Mouse (Mus musculus) left cerebral cortex, adult 2 months (tissue): ENCODE results near the gene Thada. TPM values are rescaled to one million over a fixed set of nuclear protein-coding genes. Genes with fewer than 3 reads are reported as not detected.

Experiments used
- DNase-seq, 2 experiments: peaks; one replicate each; pipeline ENCODE4 v3.0.0; 2021 to 2022; ENCODE audit warnings: low spot score in 2 of 2, mixed read lengths in 1 of 2; ENCODE audit errors: extremely low spot score in 1 of 2
- H3K27ac ChIP-seq: fragments of 200-600 bp; 2 replicates; pipeline ENCODE4 v1.8.1; 2022
- H3K4me3 ChIP-seq: fragments of 200-600 bp; 2 replicates; pipeline ENCODE4 v1.8.1; 2022
- CTCF ChIP-seq: fragments of 200-600 bp; IDR thresholded peaks from 2 replicates; pipeline ENCODE4 v1.8.1; 2022; ENCODE audit warnings: antibody characterized with exemption, mild to moderate bottlenecking, moderate library complexity
- intact Hi-C: fragments of 180-260 bp; cut with DNase I; formaldehyde crosslinking; loops from one replicate; pipeline ENCODE4 v1.15.1; 2025
- total RNA-seq, 2 experiments: library from RNA; stranded (reverse); gene quantifications; 2 replicates each; pipeline ENCODE4 v1.2.3; 2021

Thada gene
- total RNA-seq, 2 experiments from 2014 or later = 13.8 to 15.9 TPM

DNA sequence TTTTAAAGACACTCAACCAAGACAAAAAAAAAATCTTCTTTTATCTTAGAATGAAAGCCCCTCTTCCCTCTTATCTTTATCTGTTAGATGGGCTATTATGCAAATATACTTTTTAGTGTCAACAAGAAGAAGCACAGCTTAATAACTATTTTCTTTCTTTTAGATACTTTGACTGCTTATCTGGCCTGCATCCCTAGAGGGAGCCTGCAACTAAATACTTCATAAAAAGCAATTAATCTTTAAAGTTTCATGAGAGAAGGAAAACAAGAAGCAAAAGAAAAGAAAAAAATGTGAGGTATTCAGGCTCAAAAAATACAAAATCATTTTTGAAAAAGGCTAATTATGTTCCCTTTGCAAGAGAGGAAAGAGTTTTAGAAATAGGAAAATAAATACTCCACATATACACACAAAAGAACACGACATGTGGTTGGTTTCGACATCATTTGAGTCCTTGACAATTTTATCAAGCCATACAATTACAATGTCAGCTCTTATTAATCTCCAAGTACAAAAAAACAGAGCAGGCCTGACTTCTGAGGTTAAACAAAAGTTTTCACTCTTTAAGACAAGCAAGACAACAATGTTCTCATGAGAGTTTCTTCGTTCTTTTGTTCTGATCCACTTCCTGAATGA lies 32.1 kb upstream of the Thada start:
- TF ChIP-seq CTCF = peak; percentile 20; the same call in 1 of the 2 replicates
- Histone ChIP-seq H3K4me3 (no peak overlapping the region), H3K27ac (no peak overlapping the region)
- intact Hi-C loops = no loop called here
- no peak for DNase-seq

DNA sequence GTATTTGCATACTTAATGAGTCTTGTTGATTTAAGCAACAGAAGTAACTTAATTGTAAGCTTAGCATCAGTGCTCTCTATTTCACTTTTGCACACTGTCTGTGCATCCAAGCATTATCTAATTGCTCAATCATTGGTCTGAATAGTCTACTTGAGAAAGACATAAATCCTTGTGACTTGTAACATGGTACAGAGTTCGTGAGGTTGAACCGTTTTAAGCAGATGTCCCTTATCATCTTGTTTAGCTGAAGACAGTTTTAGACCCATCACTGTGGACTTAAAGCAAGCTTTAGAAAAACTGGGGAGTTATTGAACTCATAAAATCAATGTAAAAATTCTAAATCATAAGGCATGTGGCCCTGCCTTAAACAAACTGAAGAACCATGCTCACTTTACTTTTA lies 31.6 kb upstream of the Thada start:
- DNase-seq = no peak
- TF ChIP-seq CTCF = no peak
- H3K27ac ChIP-seq = no peak overlapping the region
- H3K4me3 ChIP-seq = no peak overlapping the region
- intact Hi-C loops = no loop called here

DNA sequence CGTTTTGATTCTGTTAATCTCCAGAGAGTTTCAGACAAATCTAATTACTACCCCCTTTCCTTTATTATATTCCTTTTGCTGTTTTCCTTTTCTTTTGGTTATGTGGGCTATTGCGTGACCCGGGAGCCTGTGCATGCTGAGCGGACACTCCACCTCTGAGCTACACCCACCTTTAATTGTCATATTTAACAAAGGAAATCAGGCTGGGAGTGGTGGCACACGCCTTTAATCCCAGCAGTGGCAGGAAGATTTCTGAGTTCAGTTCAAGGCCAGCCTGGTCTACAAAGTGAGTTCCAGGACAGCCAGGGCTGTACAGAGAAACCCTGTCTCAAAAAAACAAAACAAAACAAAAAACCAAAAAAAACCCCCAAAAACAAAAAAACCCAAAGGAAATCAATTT lies 31.0 kb upstream of the Thada start:
- H3K27ac ChIP-seq = no peak overlapping the region
- no peak overlapping the region for H3K4me3 ChIP-seq
- DNase-seq = no peak
- intact Hi-C loops = no loop called here
- no peak for TF ChIP-seq CTCF

DNA sequence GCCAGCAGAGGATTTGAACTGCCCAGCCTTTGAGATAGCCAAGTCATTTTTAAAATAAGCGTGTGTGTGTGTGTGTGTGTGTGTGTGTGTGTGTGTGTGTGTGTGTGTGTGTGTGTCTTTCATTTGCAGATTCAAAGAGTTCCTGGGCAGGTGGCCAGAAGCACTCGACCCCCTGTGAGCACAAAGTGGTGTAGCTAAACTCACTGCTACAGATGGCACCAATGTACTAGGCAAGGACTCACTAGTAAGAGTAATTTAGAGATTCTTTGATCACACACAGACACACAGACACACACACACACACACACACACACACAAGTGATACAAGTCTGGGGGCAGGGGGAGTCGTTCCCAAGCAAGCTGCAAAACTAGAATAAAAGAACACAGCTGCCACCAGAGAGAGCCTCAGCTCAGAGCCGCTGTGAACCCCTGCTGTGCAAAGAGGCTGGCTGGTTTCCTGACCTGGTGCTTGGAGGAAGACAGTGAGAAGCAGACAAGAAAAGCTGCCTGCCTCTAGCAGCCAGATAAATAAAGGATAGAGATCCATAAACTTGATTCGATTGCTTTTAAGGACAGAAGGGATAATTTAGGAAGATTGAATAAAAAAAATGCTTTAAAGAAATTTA lies 26.4 kb upstream of the Thada start:
- TF ChIP-seq CTCF = no peak
- H3K27ac ChIP-seq = no peak overlapping the region
- H3K4me3 ChIP-seq = no peak overlapping the region
- DNase-seq = no peak
- intact Hi-C loops = no loop called here

DNA sequence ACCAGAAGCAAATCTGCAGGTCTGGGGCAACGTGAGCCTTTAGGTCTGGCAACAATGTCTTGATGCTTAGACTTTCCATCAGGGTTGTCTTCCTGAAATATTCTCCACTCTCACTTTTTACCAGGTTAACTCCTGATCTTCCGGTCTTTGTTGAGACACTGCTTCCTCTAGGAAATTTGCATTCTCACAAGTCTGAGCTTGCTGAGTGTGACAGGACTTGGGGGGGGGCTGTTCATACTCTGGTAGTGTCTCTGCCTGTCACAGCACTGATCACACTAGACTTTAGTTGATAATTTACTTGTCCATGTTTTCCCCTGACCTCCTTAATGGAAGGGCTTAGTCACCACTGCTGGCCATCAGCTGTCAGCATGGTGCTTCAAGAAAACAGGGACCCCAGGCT lies 21.4 kb upstream of the Thada start:
- DNase-seq = no peak
- intact Hi-C loops = no loop called here
- H3K27ac ChIP-seq = no peak overlapping the region
- no peak overlapping the region for H3K4me3 ChIP-seq
- TF ChIP-seq CTCF = no peak

DNA sequence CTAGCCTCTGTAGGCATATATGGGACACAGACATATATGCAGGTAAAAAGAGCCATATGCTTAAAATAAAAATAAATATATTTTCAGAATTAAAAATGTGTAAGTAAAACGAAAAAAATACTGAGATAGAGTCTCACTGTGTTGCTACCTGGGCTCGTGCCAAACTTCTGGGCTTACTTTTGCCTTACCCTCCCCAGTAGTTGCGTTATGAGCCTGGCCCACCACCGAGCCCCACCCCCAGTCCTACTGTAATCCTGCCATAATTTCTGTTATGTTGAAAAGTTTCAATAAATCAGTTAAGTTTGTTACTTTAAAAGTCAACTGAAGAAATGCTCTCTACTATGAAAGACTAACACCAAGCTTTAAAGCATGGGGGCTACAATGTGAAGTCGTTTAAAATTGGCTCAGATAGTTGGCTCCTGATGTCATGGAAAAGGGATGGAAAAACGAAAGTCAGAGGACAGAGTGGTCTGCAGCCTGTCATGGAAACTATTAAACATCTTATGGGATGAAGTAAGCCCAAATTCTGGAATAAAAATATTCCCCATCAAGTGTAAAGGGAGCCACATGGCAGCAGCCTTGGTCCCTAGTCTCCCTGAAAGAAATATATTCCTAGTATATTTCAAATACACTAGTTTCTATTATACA lies 17.8 kb upstream of the Thada start:
- intact Hi-C loops = no loop called here
- Histone ChIP-seq H3K27ac (no peak overlapping the region), H3K4me3 (no peak overlapping the region)
- TF ChIP-seq CTCF = no peak
- DNase-seq = no peak

DNA sequence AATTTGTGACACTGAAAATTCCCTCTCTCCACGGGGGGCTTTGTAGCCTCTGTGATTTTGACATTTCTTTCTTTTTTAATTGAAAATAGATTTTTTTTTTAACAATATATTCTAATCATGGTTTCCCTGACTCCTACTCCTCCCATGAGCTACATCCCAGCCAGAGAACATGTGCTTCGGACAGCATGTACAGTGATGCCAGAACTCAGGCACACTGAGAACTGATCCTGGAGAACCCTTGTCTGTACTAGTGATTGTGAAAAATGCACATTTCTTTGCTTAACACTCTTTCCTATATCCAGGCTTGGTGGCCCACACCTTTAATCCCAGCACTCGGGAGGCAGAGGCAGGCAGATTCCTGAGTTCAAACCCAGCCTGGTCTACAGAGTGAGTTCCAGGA lies 16.8 kb upstream of the Thada start:
- DNase-seq = no peak
- no peak overlapping the region for H3K4me3 ChIP-seq
- TF ChIP-seq CTCF = no peak
- intact Hi-C loops = no loop called here
- H3K27ac ChIP-seq = no peak overlapping the region

DNA sequence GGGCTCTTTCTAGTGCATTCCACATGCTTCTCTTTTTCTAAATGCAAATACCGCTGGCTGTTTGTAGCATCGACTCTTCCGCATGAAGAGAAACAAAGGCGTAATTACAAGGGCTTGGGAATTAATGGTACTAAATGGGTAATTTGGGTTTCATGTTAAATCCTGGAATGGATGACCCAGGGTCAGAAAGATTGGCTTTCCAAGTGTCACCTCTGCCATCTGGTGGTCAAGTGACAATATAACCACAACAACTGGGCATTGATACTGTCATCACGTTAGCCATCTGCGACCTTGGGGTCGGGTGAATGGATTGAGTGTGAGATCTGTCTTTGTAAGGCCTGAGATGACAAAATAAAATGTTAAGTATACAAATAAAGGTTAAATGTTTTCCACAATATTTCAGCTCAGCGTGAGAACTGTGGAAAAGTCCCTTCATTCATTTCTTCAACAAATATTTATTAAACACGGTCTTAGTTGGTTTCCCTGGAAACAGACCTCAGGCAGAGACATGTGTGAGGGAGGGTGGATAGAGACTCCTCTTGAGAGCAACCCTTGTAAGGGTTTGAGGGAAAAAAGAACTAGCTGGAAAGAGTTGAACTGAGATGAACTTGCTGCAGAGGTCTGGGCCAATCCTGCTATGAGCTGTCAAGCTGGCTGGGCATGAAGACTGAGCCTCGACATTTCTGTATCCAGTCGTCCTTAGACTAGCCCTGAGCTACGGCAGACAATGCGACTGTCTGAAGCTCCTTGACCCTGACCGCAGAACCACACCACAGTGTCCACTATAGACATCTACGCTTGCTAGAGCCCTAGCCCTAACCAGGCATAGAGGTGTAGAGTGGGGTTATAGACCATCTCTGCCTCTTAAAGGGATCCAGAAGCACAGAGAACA lies 14.7 kb upstream of the Thada start:
- TF ChIP-seq CTCF = peak; percentile 56
- Histone ChIP-seq H3K4me3 (no peak overlapping the region), H3K27ac (no peak overlapping the region)
- DNase-seq = no peak
- intact Hi-C loops = no loop called here

DNA sequence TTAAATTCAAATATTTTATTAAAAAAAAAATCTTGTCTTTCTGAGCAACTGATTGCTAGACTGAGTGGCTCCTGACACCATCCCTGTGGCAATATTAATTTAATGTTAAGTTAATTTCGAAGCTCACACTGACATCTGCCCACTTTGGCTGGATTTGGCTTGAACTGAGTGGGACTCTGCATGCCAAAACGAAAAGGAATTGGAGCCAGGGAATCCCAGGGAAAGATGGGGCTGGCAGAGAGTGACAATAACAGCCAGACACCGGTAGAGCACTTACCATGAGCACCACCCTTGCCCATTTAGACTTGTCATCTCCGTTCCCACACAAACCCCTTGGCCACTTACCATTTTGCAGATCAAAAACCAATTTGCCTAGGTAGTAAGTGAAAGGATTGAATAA lies 12.3 kb upstream of the Thada start:
- Histone ChIP-seq H3K4me3 (no peak overlapping the region), H3K27ac (no peak overlapping the region)
- DNase-seq = no peak
- intact Hi-C loops = no loop called here
- TF ChIP-seq CTCF = no peak

DNA sequence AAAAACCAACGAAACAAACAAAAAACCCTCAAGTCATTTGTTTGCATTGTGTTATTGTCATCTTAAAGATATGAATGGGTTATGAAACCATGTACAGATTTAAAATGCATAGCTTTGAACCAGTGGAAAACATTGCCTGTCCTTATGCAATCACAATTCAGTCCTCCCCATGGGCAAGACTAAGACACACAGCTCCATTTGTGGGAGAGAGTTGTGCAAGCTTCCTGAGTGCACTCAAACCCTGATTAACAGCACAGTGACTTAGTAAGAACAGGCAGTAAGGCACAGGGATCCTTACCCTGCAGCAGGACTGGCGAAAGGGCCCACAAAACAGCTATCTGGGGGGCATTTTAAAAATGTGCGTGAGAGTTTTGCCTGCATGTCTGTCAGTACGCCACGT lies 11.2 kb upstream of the Thada start:
- intact Hi-C loops = no loop called here
- no peak for DNase-seq
- no peak overlapping the region for H3K4me3 ChIP-seq
- no peak for TF ChIP-seq CTCF
- no peak overlapping the region for H3K27ac ChIP-seq

DNA sequence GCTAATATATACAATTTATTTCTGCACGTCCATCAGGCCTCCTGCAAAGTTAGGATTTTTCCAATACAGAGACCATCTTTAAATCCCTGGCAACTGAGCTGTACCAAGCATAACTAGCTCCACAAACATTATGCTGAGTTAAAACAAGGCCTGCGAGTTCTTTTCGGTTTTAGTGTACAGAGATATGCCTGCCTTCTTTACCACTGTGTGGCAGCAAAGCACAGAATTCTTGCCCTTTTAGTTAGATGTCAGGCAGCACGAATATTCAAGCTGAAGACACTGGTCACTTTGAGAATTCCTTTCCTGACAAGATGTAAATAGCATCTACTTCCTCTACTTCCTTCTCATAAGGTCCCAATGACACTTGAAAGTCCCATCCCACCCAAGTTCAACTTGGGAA lies 8.3 kb upstream of the Thada start:
- DNase-seq = no peak
- intact Hi-C loops = loop anchor here (5.0 kb wide), 1 partner anchor 223 kb away; no protein-coding TSS in a partner anchor
- peak; percentile 66 for TF ChIP-seq CTCF
- H3K27ac ChIP-seq = no peak overlapping the region
- no peak overlapping the region for H3K4me3 ChIP-seq

DNA sequence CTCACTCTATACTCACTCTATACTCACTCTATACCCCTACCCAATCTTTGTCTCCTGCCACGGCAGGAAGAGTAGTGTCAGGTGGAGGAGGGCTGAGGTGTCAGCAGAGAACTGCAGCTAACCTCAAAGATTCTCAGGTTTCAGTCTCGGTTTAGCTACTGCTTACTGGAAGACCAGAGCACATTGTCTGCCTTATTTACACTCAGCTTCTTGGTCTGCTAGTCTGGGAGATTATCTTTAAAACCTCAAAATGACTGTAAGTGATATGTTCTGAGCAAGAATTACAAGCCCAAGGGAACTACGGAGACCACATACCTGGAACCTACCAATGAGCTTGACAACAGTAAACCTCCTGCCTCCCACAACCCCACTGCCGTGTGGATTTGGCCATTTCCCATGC lies 31.0 kb downstream of the Thada start:
- TF ChIP-seq CTCF = no peak
- Histone ChIP-seq H3K27ac (no peak overlapping the region), H3K4me3 (no peak overlapping the region)
- intact Hi-C loops = no loop called here
- DNase-seq = no peak
